Comparison of ENCODE assay signal across 26 mouse cellular contexts in the genomic region with DNA sequence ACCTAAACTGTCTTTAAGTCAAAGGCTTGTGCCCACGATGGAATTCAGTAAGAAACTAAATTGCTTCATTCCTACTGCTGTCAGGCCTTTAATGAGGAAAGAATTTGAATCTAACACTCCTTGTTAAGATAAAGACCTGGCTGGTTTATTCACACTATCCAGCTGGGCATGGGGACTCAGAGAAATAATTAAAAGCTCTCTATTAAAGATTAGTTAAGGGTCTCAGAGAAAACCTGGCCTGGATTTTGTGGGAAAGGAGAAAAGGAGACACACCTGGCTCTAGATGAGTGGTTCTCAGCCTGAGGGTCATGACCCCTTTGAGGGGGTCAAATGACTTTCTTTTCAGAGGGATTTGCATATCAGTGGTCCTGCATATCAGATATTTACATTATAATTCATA.
A peak's percentile ranks its signal among the peaks of the same experiment; 100 is the strongest.
DNase-seq lines count a peak whose midpoint lies in the region; ATAC-seq and TF ChIP-seq lines count a peak whose summit lies in the region.
"Had no signal": no experiment of that assay in that cellular context is flagged by ENCODE, and none has a peak within 500 bp of the region (broad histone marks: within the 10 kb centered on the region; RNA-seq: fewer than 3 reads in every experiment).

No protein-coding gene starts in this region.

- H3K4me3 ChIP-seq in midbrain, embryonic 14.5 days (replicated peaks; ENCODE audit: low read depth, low read length) = no peak overlapping the region
- no peak overlapping the region for H3K4me3 ChIP-seq in midbrain, embryonic 16.5 days (ENCODE audit: low read depth, low read length)
- no peak overlapping the region for H3K4me3 ChIP-seq in forebrain, embryonic 12.5 days (replicated peaks)
- no peak overlapping the region for H3K4me3 ChIP-seq in forebrain, postnatal 0 days (ENCODE audit: low read depth, low read length)
- H3K4me3 ChIP-seq: embryonic facial prominence, embryonic 13.5 days; heart, embryonic 10.5 days; hindbrain, embryonic 12.5 days; left cerebral cortex, adult 2 months; limb, embryonic 13.5 days; lung, embryonic 15.5 days; midbrain, embryonic 12.5 days; myocyte; neural tube, embryonic 12.5 days had no signal

- H3K4me2 ChIP-seq in midbrain, embryonic 14.5 days (ENCODE audit: low read length) = no peak overlapping the region
- H3K4me2 ChIP-seq in midbrain, embryonic 16.5 days (ENCODE audit: low read length) = no peak overlapping the region
- H3K4me2 ChIP-seq in forebrain, embryonic 12.5 days = no peak overlapping the region
- no peak overlapping the region for H3K4me2 ChIP-seq in forebrain, postnatal 0 days (ENCODE audit: low read depth)
- H3K4me2 ChIP-seq: embryonic facial prominence, embryonic 13.5 days; hindbrain, embryonic 12.5 days; limb, embryonic 13.5 days; liver, embryonic 11.5 days; lung, embryonic 15.5 days; midbrain, embryonic 12.5 days; neural tube, embryonic 12.5 days had no signal

- no peak for TF ChIP-seq CTCF in forebrain, postnatal 0 days (IDR thresholded peaks at IDR 0.05; ENCODE audit: low read depth)

- no peak overlapping the region for H3K9ac ChIP-seq in midbrain, embryonic 14.5 days (replicated peaks; ENCODE audit: low read length)
- no peak overlapping the region for H3K9ac ChIP-seq in midbrain, embryonic 16.5 days (ENCODE audit: low read depth, low read length)
- H3K9ac ChIP-seq in forebrain, embryonic 12.5 days = no peak overlapping the region
- no peak overlapping the region for H3K9ac ChIP-seq in forebrain, postnatal 0 days
- H3K9ac ChIP-seq: embryonic facial prominence, embryonic 13.5 days; hindbrain, embryonic 12.5 days; limb, embryonic 13.5 days; lung, embryonic 15.5 days; midbrain, embryonic 12.5 days; neural tube, embryonic 12.5 days had no signal

- H3K27me3 ChIP-seq in midbrain, embryonic 14.5 days (ENCODE audit: control insufficient read depth, insufficient read depth, low read length) = no peaks in the 10 kb centered on the region
- no peaks in the 10 kb centered on the region for H3K27me3 ChIP-seq in midbrain, embryonic 16.5 days (ENCODE audit: control insufficient read depth, insufficient read depth, low read depth, low read length)
- no peaks in the 10 kb centered on the region for H3K27me3 ChIP-seq in forebrain, embryonic 12.5 days
- no peaks in the 10 kb centered on the region for H3K27me3 ChIP-seq in forebrain, postnatal 0 days (ENCODE audit: insufficient read depth, low read length)
- H3K27me3 ChIP-seq: embryonic facial prominence, embryonic 13.5 days; hindbrain, embryonic 12.5 days; limb, embryonic 13.5 days; lung, embryonic 15.5 days; midbrain, embryonic 12.5 days; neural tube, embryonic 12.5 days had no signal

- H3K9me3 ChIP-seq in midbrain, embryonic 14.5 days (ENCODE audit: control insufficient read depth, low read length) = no peaks in the 10 kb centered on the region
- H3K9me3 ChIP-seq in midbrain, embryonic 16.5 days (replicated peaks; ENCODE audit: control insufficient read depth, low read length, poor library complexity, severe bottlenecking) = no peaks in the 10 kb centered on the region
- no peaks in the 10 kb centered on the region for H3K9me3 ChIP-seq in forebrain, embryonic 12.5 days
- no peaks in the 10 kb centered on the region for H3K9me3 ChIP-seq in forebrain, postnatal 0 days (ENCODE audit: low read length)
- H3K9me3 ChIP-seq: embryonic facial prominence, embryonic 13.5 days; heart, embryonic 10.5 days; hindbrain, embryonic 12.5 days; limb, embryonic 13.5 days; lung, embryonic 15.5 days; midbrain, embryonic 12.5 days; neural tube, embryonic 12.5 days had no signal

- no peak overlapping the region for H3K27ac ChIP-seq in midbrain, embryonic 14.5 days (replicated peaks; ENCODE audit: low read depth, low read length)
- H3K27ac ChIP-seq in midbrain, embryonic 16.5 days (ENCODE audit: low read length) = no peak overlapping the region
- H3K27ac ChIP-seq in forebrain, embryonic 12.5 days = peak overlapping the region; percentile 73
- H3K27ac ChIP-seq in forebrain, postnatal 0 days (ENCODE audit: low read depth, low read length) = no peak overlapping the region
- H3K27ac ChIP-seq: embryonic facial prominence, embryonic 13.5 days; heart, embryonic 10.5 days; hindbrain, embryonic 12.5 days; left cerebral cortex, adult 2 months; limb, embryonic 13.5 days; lung, embryonic 15.5 days; midbrain, embryonic 12.5 days; neural tube, embryonic 12.5 days had no signal

- no peak for ATAC-seq in midbrain, embryonic 14.5 days (ENCODE audit: low FRiP score, low TSS enrichment)
- ATAC-seq in midbrain, embryonic 16.5 days = no peak
- ATAC-seq in forebrain, embryonic 12.5 days (ENCODE audit: low FRiP score) = no peak
- ATAC-seq in forebrain, postnatal 0 days = no peak
- ATAC-seq: intestine, postnatal 0 days had no signal

- DNase-seq in kidney, adult 8-10 months = peak; percentile 23 to 33
- DNase-seq in kidney, postnatal 10 days = no peak
- peak; percentile 57 for DNase-seq in midbrain, embryonic 14.5 days
- peak; percentile 11 for DNase-seq in forebrain, postnatal 0 days
- DNase-seq in left cerebral cortex, postnatal 36 days (ENCODE audit: low spot score in 2 of 2) = no peak
- DNase-seq: adrenal gland, postnatal 25 days; cerebellum, adult 18-20 months; cerebellum, postnatal 10 days; gastrocnemius, postnatal 25 days; heart, postnatal 36 days; lung, postnatal 36 days; thymus, adult 2 months; thymus, postnatal 36 days had no signal

- WGBS in midbrain, embryonic 14.5 days = 45% methylated on average over 1 of the region's 1 CpGs
- WGBS in midbrain, embryonic 16.5 days = 33% methylated on average over 1 of the region's 1 CpGs
- WGBS in forebrain, embryonic 12.5 days = 10% methylated on average over 1 of the region's 1 CpGs
- 6% methylated on average over 1 of the region's 1 CpGs for WGBS in forebrain, postnatal 0 days

- intact Hi-C loops in left cerebral cortex, postnatal 36 days (cut with DNase I) = no loop called here

- H3K36me3 ChIP-seq in midbrain, embryonic 14.5 days (ENCODE audit: control insufficient read depth, insufficient read depth, low read length) = no peaks in the 10 kb centered on the region
- H3K36me3 ChIP-seq in midbrain, embryonic 16.5 days (ENCODE audit: control insufficient read depth, insufficient read depth, low read length) = no peaks in the 10 kb centered on the region
- H3K36me3 ChIP-seq in forebrain, embryonic 12.5 days (replicated peaks) = no peaks in the 10 kb centered on the region
- H3K36me3 ChIP-seq in forebrain, postnatal 0 days (ENCODE audit: insufficient read depth) = no peaks in the 10 kb centered on the region
- H3K36me3 ChIP-seq: embryonic facial prominence, embryonic 13.5 days; heart, embryonic 10.5 days; hindbrain, embryonic 12.5 days; limb, embryonic 13.5 days; lung, embryonic 15.5 days; midbrain, embryonic 12.5 days; neural tube, embryonic 12.5 days had no signal

- no peaks in the 10 kb centered on the region for H3K4me1 ChIP-seq in midbrain, embryonic 14.5 days (ENCODE audit: control insufficient read depth, insufficient read depth, low read length)
- H3K4me1 ChIP-seq in midbrain, embryonic 16.5 days (ENCODE audit: control insufficient read depth, insufficient read depth, low read length) = no peaks in the 10 kb centered on the region
- H3K4me1 ChIP-seq in forebrain, embryonic 12.5 days = no peaks in the 10 kb centered on the region
- no peaks in the 10 kb centered on the region for H3K4me1 ChIP-seq in forebrain, postnatal 0 days (ENCODE audit: insufficient read depth)
- H3K4me1 ChIP-seq: hindbrain, embryonic 12.5 days; lung, embryonic 15.5 days; midbrain, embryonic 12.5 days; neural tube, embryonic 12.5 days had no signal

Comparison
In these comparisons a context has a peak if more than half of its experiments do, and no peak if none do; other contexts are left out.
1. DNase-seq: peak in kidney, adult 8-10 months (2 of 2), midbrain, embryonic 14.5 days (single experiment) and forebrain, postnatal 0 days (single experiment); none in kidney, postnatal 10 days (single experiment) and left cerebral cortex, postnatal 36 days (0 of 2).